Mouse (Mus musculus) embryonic facial prominence, embryonic 15.5 days (tissue): ENCODE data around the gene Rps6ka5. TPM values are rescaled to one million over a fixed set of nuclear protein-coding genes. Genes with fewer than 3 reads are reported as not detected.

ENCODE experiments used
- ATAC-seq: fragments of 200-750 bp; cut with Nextera tagmentation; 2 replicates; pipeline ENCODE4 v1.8.0; 2017; ENCODE audit warnings: low read depth, moderate TSS enrichment; ENCODE audit not compliant: insufficient number of reproducible peaks, low FRiP score, low TSS enrichment
- H3K27ac ChIP-seq: fragments of 300-500 bp; sonication (generic); replicated peaks from 2 replicates; pipeline ENCODE4 v1.5.1; 2015; ENCODE audit warnings: mild to moderate bottlenecking, inconsistent platforms
- H3K27me3 ChIP-seq: fragments of 300-500 bp; sonication (generic); 2 replicates; pipeline ENCODE4 v1.6.1; 2015; ENCODE audit warnings: inconsistent platforms
- H3K36me3 ChIP-seq: fragments of 300-500 bp; sonication (generic); 2 replicates; pipeline ENCODE4 v1.6.1; 2015; ENCODE audit warnings: mild to moderate bottlenecking, inconsistent platforms
- H3K4me1 ChIP-seq: fragments of 300-500 bp; sonication (generic); 2 replicates; pipeline ENCODE4 v1.6.1; 2015; ENCODE audit warnings: inconsistent platforms
- H3K4me2 ChIP-seq: fragments of 300-500 bp; sonication (generic); replicated peaks from 2 replicates; pipeline ENCODE4 v1.6.1; 2015; ENCODE audit warnings: mild to moderate bottlenecking, inconsistent platforms
- H3K4me3 ChIP-seq: fragments of 300-500 bp; sonication (generic); replicated peaks from 2 replicates; pipeline ENCODE4 v1.5.1; 2015; ENCODE audit warnings: mild to moderate bottlenecking, inconsistent platforms
- H3K9ac ChIP-seq: fragments of 300-500 bp; sonication (generic); 2 replicates; pipeline ENCODE4 v1.6.1; 2015; ENCODE audit warnings: inconsistent platforms
- H3K9me3 ChIP-seq: fragments of 300-500 bp; sonication (generic); replicated peaks from 2 replicates; pipeline ENCODE4 v1.6.1; 2016; ENCODE audit warnings: inconsistent platforms
- WGBS: fragments of 180-500 bp; shearing (Covaris S2); methylation state at CpG from one replicate; pipeline ENCODE4 v1.1.7; 2015; 5-methylcytosine and 5-hydroxymethylcytosine counted together
- polyA plus RNA-seq: library from polyadenylated mRNA; unstranded; fragments of >200 nt; fragmentation: Nextera tagmentation; extraction: Ambion mirVana; gene quantifications from 2 replicates; pipeline ENCODE4 v1.2.1, GENCODE M21; 2015

The Rps6ka5 gene
- polyA plus RNA-seq, 1 experiment from 2014 or later, result 4.5 TPM

DNA sequence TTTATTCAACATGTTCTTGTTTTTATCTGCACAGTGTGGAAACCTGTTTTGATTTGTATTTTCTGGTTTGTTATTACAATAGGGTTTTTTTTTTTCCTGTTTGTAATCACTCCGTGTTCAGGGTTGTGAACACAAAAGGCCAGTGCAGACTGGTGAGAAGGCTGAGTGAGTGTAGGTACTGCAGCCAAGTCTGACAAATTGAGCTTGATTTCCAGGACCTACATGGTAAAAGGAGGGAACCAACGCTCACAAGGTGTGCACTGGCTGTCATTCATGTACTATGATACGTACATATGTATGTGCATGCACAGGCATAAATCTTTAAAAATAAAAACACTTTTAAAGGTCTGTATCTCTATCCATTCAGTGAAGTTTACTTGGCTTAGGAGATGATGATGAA, 31.5 kb downstream of the Rps6ka5 start:
- WGBS, result 74% methylated on average over 3 of the region's 3 CpGs
- Histone ChIP-seq H3K9ac (no peak overlapping the region), H3K9me3 (no peaks in the 10 kb centered on the region), H3K36me3 (no peaks in the 10 kb centered on the region), H3K4me3 (no peak overlapping the region), H3K27me3 (no peaks in the 10 kb centered on the region), H3K4me2 (no peak overlapping the region), H3K27ac (no peak overlapping the region), H3K4me1 (no peaks in the 10 kb centered on the region)
- ATAC-seq, result no peak

DNA sequence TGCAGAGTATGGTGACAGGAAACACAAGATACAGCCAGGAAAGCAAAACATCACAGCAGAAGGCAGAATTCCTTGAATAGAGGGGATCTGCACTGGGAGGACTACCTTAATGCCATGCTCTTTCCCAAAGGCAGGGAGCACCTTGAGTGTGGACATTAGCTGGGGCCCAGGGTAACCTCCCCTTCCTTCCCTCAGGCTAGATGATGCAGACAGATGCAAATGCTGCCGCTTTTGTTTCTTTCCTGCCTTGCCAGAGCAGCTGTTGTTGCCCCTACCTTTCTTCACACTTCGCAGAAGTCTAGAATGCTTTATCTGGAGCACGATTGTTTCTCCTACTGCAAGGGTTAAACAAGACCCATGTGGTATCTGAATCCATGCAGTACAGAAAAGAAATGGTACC, 34.6 kb downstream of the Rps6ka5 start:
- H3K27ac ChIP-seq, result no peak overlapping the region

DNA sequence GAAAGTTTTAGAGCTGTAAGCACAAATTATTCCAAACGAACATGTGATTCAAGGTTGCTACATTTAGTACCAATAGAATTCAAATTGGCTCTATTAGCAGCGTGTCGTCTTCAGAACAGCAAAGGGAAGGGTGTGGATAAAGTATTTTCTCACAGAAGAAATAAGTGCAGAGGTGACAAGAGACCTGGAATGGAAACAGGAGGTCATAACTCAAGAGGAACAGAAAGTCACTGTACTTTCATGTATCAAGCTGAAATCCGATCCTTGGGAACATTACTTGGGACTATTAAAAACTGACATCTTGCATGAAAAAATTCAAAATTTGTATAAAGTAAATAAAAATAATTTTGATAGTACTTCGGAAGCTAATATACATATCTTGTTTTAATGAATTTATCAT, 36.3 kb downstream of the Rps6ka5 start:
- ATAC-seq, result no peak
- Histone ChIP-seq H3K4me1 (no peaks in the 10 kb centered on the region), H3K27me3 (no peaks in the 10 kb centered on the region), H3K9me3 (no peaks in the 10 kb centered on the region), H3K9ac (no peak overlapping the region), H3K27ac (no peak overlapping the region), H3K36me3 (no peaks in the 10 kb centered on the region), H3K4me2 (no peak overlapping the region), H3K4me3 (no peak overlapping the region)
- WGBS, result 82% methylated on average over 5 of the region's 5 CpGs

More for the DNA sequence above, 34.6 kb downstream of the Rps6ka5 start:
- no peaks in the 10 kb centered on the region for H3K36me3 ChIP-seq
- H3K4me2 ChIP-seq, result no peak overlapping the region
- no peaks in the 10 kb centered on the region for H3K4me1 ChIP-seq
- no peak overlapping the region for H3K9ac ChIP-seq
- H3K9me3 ChIP-seq, result no peaks in the 10 kb centered on the region
- H3K27me3 ChIP-seq, result no peaks in the 10 kb centered on the region
- ATAC-seq, result no peak
- H3K4me3 ChIP-seq, result no peak overlapping the region
- WGBS, result 38% methylated on average over 3 of the region's 3 CpGs

DNA sequence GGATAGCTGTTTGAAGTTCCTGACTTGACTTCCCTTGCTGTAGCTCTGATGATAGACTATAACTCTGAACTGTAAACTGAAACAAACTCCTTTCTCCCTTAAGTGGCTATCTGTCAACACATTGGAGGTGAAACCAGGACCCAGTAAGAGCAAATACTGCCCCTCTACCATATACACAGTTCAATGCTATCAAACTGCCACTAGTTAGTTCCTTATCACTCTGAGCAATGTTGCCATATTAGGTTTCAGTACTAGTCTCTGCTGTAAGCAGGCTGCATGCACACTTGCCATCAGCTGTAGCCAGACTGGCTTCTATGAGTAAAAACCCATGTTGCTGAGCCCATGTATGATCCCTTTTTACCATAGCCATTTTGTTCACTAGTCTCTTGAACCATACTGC, 38.6 kb downstream of the Rps6ka5 start:
- H3K27ac ChIP-seq, result no peak overlapping the region
- ATAC-seq, result no peak
- no peaks in the 10 kb centered on the region for H3K36me3 ChIP-seq
- no peaks in the 10 kb centered on the region for H3K9me3 ChIP-seq
- no peaks in the 10 kb centered on the region for H3K27me3 ChIP-seq
- no peak overlapping the region for H3K4me2 ChIP-seq
- H3K4me3 ChIP-seq, result no peak overlapping the region
- H3K4me1 ChIP-seq, result no peaks in the 10 kb centered on the region
- no peak overlapping the region for H3K9ac ChIP-seq

DNA sequence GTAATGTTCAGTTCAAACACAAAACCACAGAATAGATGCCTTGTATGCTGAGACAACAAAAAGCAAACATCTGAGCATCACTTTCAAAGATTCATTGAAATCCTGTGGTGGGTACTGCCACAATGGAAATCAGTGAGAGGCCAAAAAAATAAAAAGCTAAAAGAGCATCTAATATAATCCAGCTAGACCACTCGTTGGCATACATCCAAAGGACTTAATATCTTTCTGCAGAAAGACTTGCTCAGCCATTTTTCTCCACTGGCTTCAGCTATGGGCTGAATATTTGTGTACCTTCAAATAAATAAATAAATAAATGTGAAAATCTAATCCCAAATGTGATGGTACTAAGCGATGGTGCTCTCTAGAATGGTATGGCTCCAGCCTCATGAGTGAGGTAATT, 39.8 kb downstream of the Rps6ka5 start:
- Histone ChIP-seq H3K4me2 (no peak overlapping the region), H3K27me3 (no peaks in the 10 kb centered on the region), H3K9me3 (no peaks in the 10 kb centered on the region), H3K4me3 (no peak overlapping the region), H3K27ac (no peak overlapping the region), H3K36me3 (no peaks in the 10 kb centered on the region), H3K9ac (no peak overlapping the region), H3K4me1 (no peaks in the 10 kb centered on the region)
- ATAC-seq, result no peak
- WGBS, result 62% methylated on average over 2 of the region's 2 CpGs

DNA sequence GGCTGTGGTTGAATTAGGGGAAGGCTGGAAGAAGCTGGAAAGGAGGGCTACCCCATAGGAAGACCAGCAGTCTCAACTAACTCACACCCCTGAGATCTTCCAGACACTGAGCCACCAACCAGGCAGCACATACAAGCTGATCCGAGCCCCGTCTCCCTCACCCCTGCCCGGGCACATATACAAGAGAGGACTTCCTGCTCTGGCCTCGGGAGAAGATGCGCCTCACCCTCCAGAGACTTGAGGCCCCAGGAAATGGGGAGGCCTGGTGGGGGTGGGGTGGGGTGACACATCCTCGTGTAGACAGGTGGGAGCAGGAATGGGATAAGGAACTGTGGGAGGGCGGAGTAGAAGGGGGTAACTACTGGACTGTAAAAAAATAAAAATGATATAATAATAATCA, 45.0 kb downstream of the Rps6ka5 start:
- no peak for ATAC-seq
- H3K27ac ChIP-seq, result no peak overlapping the region
- no peaks in the 10 kb centered on the region for H3K9me3 ChIP-seq
- no peak overlapping the region for H3K4me3 ChIP-seq
- H3K27me3 ChIP-seq, result no peaks in the 10 kb centered on the region
- H3K9ac ChIP-seq, result no peak overlapping the region
- no peaks in the 10 kb centered on the region for H3K4me1 ChIP-seq
- H3K36me3 ChIP-seq, result no peaks in the 10 kb centered on the region
- no peak overlapping the region for H3K4me2 ChIP-seq
- WGBS, result 84% methylated on average over 7 of the region's 7 CpGs

DNA sequence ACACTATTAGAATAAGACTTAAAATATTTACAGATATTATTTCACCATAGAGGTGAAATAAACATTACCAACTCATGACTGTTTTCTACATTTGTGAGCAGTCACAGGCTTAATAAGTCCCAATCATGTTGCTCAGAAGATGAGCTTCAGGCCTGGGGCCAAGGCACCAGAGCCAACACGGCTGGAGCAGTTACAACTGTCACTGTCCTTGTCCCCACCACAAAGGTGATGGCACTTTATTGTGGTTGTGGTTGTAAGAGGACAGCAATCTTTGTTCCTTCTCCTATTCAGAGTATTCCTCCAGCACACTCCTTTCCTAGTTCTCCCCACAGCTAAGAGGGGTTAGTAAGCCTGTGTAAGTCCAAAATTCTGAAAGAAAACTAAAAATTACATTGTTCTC, 45.5 kb downstream of the Rps6ka5 start:
- 49% methylated on average over 1 of the region's 1 CpGs for WGBS
- Histone ChIP-seq H3K9ac (no peak overlapping the region), H3K4me1 (no peaks in the 10 kb centered on the region), H3K27ac (no peak overlapping the region), H3K4me3 (no peak overlapping the region), H3K36me3 (no peaks in the 10 kb centered on the region), H3K4me2 (no peak overlapping the region), H3K27me3 (no peaks in the 10 kb centered on the region), H3K9me3 (no peaks in the 10 kb centered on the region)
- ATAC-seq, result no peak

DNA sequence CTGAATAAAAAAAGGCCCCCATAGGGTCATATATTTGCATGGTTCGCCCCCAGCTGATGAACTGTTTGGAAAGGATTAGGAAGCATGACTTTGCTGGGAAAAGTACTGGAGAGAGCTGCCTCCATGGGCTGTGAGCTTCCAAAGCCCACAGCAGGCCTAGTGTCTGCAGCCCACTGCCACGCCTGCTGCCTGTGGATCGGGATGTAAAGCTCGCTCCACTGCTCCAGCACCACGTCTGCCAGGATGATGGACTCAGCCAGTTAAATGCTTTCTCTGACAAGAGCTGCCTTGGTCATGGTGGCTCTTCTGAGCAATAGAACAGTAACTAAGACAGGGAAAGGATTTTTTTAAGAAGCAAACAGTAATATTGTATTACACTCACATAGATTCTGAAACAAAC, 46.1 kb downstream of the Rps6ka5 start:
- Histone ChIP-seq H3K9me3 (no peaks in the 10 kb centered on the region), H3K4me3 (no peak overlapping the region), H3K36me3 (no peaks in the 10 kb centered on the region), H3K4me1 (no peaks in the 10 kb centered on the region), H3K27me3 (no peaks in the 10 kb centered on the region), H3K4me2 (no peak overlapping the region), H3K9ac (no peak overlapping the region), H3K27ac (no peak overlapping the region)
- ATAC-seq, result no peak
- 78% methylated on average over 5 of the region's 5 CpGs for WGBS

DNA sequence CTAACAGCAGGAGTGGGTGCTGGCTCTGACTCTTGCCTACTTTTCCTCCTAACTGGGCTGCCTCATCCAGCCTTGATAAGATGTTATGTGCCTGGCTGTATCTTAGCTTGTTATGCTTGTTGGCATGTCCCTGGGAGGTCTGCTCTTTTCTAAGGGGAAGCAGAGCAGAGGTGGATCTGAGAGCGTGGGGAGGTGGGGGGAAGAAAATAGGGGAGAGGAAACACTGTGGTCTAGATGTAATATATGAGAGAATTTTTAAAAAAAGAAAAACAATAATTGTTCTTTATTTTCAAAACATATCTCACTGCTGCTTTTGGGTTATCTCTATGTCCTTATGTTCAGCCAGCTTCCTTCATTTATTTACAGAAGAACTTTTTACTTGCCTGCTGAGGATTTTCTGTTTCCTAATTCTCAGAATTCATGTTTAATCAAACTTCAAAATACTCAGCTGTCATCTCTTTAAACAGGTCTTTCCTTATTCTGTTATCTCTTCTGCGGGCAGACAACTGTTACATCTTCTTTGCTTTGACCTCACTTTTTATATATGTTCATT, 56.1 kb downstream of the Rps6ka5 start:
- Histone ChIP-seq H3K9me3 (no peaks in the 10 kb centered on the region), H3K4me1 (no peaks in the 10 kb centered on the region), H3K36me3 (no peaks in the 10 kb centered on the region), H3K27me3 (no peaks in the 10 kb centered on the region), H3K4me3 (no peak overlapping the region), H3K4me2 (no peak overlapping the region), H3K27ac (no peak overlapping the region), H3K9ac (no peak overlapping the region)
- ATAC-seq, result no peak
- WGBS, result 73% methylated on average over 2 of the region's 2 CpGs

DNA sequence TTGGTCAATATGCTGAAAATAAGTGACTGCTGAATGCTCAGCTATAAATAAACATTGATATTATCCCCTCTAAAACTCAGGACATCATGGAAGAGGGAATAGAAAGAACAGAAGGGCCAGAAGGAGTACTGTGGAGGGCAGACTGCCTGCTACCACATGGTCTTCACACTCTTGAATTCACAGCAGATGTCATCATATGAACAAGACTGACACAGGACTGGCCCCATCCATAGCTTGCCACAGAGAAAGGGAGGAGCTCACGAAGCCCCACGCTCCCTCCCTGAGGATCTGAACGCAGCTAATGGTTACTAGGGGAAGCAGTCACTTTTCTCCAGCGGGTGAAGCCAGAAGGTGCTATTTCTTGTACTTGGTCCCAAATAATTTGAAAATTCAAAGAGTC, 61.5 kb downstream of the Rps6ka5 start:
- no peak overlapping the region for H3K4me3 ChIP-seq
- no peaks in the 10 kb centered on the region for H3K36me3 ChIP-seq
- H3K9ac ChIP-seq, result no peak overlapping the region
- WGBS, result 69% methylated on average over 4 of the region's 4 CpGs
- no peak overlapping the region for H3K27ac ChIP-seq
- no peak overlapping the region for H3K4me2 ChIP-seq
- no peaks in the 10 kb centered on the region for H3K27me3 ChIP-seq
- H3K9me3 ChIP-seq, result no peaks in the 10 kb centered on the region
- ATAC-seq, result no peak
- no peaks in the 10 kb centered on the region for H3K4me1 ChIP-seq

DNA sequence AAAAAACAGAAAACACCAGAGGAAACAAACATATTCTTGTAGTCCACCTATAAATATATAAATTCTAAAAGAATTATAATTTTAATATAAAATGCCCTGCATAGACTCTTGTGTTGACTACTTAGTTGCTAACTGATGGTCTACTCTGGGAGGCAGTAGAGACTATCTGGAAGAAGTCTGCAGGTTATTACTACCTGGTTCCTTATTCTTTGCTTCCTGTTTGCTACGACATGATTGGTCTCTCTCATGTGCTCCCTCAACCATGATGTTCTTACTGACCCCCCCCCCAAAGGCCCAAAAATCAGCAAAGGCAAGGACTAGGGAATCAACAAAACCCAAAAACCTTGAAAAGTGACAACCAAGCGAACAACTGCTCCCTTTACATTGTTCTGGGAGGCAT, 66.7 kb downstream of the Rps6ka5 start:
- ATAC-seq, result no peak
- 85% methylated on average over 2 of the region's 2 CpGs for WGBS
- Histone ChIP-seq H3K9me3 (no peaks in the 10 kb centered on the region), H3K4me3 (no peak overlapping the region), H3K4me1 (no peaks in the 10 kb centered on the region), H3K36me3 (no peaks in the 10 kb centered on the region), H3K9ac (no peak overlapping the region), H3K27ac (no peak overlapping the region), H3K27me3 (no peaks in the 10 kb centered on the region), H3K4me2 (no peak overlapping the region)

DNA sequence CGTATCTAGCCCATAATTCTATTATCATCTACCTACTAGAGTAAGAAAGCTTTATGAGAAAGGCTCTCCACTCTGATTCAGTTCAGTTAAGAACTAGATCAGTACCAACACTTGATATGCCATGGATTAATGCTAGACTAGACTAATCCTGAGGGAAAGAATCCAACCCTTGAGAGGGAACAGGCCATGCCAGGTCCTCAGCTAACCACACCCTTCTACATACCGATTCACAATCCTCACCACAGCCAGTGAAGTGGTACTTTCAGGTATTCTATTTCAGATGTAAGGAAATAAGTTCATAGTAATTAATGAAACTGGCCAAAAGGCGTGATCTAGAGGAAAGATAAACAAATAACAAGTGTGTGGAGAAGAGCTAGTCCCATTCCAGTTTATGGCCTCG, 70.8 kb downstream of the Rps6ka5 start:
- Histone ChIP-seq H3K36me3 (no peaks in the 10 kb centered on the region), H3K27ac (no peak overlapping the region), H3K4me3 (no peak overlapping the region), H3K4me2 (no peak overlapping the region), H3K9ac (no peak overlapping the region), H3K9me3 (no peaks in the 10 kb centered on the region), H3K27me3 (no peaks in the 10 kb centered on the region), H3K4me1 (no peaks in the 10 kb centered on the region)
- WGBS, result 74% methylated on average over 4 of the region's 4 CpGs
- no peak for ATAC-seq
